Mouse (Mus musculus) embryonic facial prominence, embryonic 12.5 days (tissue): Measurements from ENCODE around the gene Olfr18. TPM values are rescaled to one million over a fixed set of nuclear protein-coding genes. Genes with fewer than 3 reads are reported as not detected.
"Not testable (repeated sequence)": the region's sequence is repeated elsewhere in the genome, so short reads cannot be mapped to it uniquely, and the experiment has no call there.

Experiments used
- ATAC-seq: fragments of 200-750 bp; cut with Nextera tagmentation; 2 replicates; pipeline ENCODE4 v1.8.0; 2017; ENCODE audit not compliant: insufficient number of reproducible peaks, insufficient read depth, low FRiP score, low TSS enrichment
- H3K27ac ChIP-seq: fragments of 300-500 bp; sonication (generic); 2 replicates; pipeline ENCODE4 v1.5.1; 2016; ENCODE audit warnings: mild to moderate bottlenecking
- H3K27me3 ChIP-seq: fragments of 300-500 bp; sonication (generic); 2 replicates; pipeline ENCODE4 v1.6.1; 2016; ENCODE audit warnings: mild to moderate bottlenecking, moderate library complexity
- H3K36me3 ChIP-seq: fragments of 300-500 bp; sonication (generic); 2 replicates; pipeline ENCODE4 v1.6.1; 2016; ENCODE audit warnings: mild to moderate bottlenecking
- H3K4me1 ChIP-seq: fragments of 300-500 bp; sonication (generic); 2 replicates; pipeline ENCODE4 v1.6.1; 2016
- H3K4me2 ChIP-seq: fragments of 300-500 bp; sonication (generic); replicated peaks from 2 replicates; pipeline ENCODE4 v1.6.1; 2016; ENCODE audit warnings: mild to moderate bottlenecking, moderate library complexity
- H3K4me3 ChIP-seq: fragments of 300-500 bp; sonication (generic); 2 replicates; pipeline ENCODE4 v1.5.1; 2016; ENCODE audit warnings: mild to moderate bottlenecking
- H3K9ac ChIP-seq: fragments of 300-500 bp; sonication (generic); 2 replicates; pipeline ENCODE4 v1.6.1; 2016; ENCODE audit warnings: mild to moderate bottlenecking, moderate library complexity
- H3K9me3 ChIP-seq: fragments of 300-500 bp; sonication (generic); 2 replicates; pipeline ENCODE4 v1.6.1; 2016; ENCODE audit warnings: mild to moderate bottlenecking, moderate library complexity
- WGBS: fragments of 180-500 bp; shearing (Covaris S2); methylation state at CpG from one replicate; pipeline ENCODE4 v1.1.7; 2016; 5-methylcytosine and 5-hydroxymethylcytosine counted together
- polyA plus RNA-seq: library from polyadenylated mRNA; unstranded; fragments of >200 nt; fragmentation: Nextera tagmentation; extraction: Ambion mirVana; gene quantifications from 2 replicates; pipeline ENCODE4 v1.2.1, GENCODE M21; 2016

The Olfr18 gene
- polyA plus RNA-seq = not detected in 2 replicates

GRCm38 (mm10) chr9:20335994-20336393, at the start of gene Olfr18:
Gene Olfr18, minus strand, starts transcription at chr9:20336094.
- Histone ChIP-seq H3K27me3 (no peaks in the 10 kb centered on the region), H3K27ac (no peak within 1 kb of the TSS), H3K9ac (no peak within 1 kb of the TSS), H3K4me3 (no peak within 1 kb of the TSS), H3K4me1 (no peaks in the 10 kb centered on the region), H3K9me3 (no peaks in the 10 kb centered on the region), H3K36me3 (no peaks in the 10 kb centered on the region), H3K4me2 (no peak within 1 kb of the TSS)
- ATAC-seq = no peak

DNA sequence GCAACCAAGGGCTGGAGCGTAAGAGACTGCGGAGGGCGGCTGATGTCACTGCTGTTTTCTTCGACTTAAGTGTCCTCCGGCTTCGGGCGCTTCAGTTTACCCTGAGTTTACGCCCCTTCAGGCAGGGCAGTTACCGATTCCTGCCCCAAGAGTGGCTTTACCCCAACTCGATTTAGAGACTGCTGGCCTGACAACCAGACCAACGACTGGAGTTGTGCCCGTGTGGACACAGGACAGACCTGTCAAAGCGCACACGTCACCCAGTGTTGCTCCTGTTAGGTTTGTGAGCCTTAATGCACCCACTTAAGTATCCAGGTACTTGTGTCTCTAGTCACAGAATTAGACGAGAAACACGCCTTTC, 49.4 kb upstream of the Olfr18 start:
- Histone ChIP-seq H3K9ac (peak overlapping the region; percentile 69), H3K9me3 (no peaks in the 10 kb centered on the region), H3K4me1 (peaks cover 6% of the 10 kb centered on the region; the same call in 1 of the 2 replicates), H3K36me3 (no peaks in the 10 kb centered on the region), H3K27ac (0 out of 2 replicates have a peak overlapping the region, but pooled peaks have one; percentile 50), H3K4me3 (peak overlapping the region; percentile 58), H3K27me3 (no peaks in the 10 kb centered on the region), H3K4me2 (peak overlapping the region; percentile 71)
- 13% methylated on average over 16 of the region's 16 CpGs for WGBS
- ATAC-seq = peak; percentile 38; the same call in 1 of the 2 replicates

DNA sequence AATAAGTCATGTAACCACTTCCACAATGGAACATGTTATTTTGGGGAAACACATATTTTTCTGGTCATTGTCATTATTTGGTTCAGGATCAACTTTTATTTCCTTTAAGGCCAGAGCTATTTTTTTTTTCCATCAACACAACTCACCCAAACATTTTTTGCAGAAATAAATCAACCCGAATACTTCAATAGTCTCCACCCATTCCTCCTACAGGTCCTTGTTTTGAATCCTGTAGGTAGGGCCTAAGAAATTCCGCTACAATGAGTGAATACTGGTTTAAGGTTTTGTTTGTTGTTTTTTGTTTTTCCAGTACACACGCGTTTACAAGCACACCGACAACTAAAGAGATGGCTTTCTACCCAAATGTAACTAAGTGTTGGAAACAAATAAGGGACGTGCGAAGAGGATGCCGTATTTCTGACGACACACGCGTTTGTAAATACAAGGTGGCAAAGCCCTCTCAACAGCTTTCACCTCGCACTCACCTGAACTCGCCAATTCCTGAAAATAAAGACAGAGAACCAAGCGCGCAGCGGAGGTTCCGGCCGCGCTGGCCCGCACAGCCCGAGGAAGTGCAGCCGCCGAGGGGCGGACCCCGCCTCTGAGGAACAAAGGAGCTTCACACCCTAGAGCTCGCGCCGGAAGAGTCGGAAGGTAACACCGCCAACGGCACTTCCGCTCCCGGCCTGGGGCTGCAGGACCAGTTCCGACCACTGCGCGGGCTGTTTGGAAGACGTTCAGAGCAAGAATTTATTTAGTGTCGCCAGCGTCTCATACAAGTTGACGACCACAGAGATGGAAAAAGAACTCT, 48.8 kb upstream of the Olfr18 start, which contains the start of gene Zfp560:
TSS of gene Zfp560 (minus strand) at position 646 of the 811 bp plus-strand sequence.
- WGBS = 3% methylated on average over 40 of the region's 40 CpGs
- H3K27me3 ChIP-seq = no peaks in the 10 kb centered on the region

DNA sequence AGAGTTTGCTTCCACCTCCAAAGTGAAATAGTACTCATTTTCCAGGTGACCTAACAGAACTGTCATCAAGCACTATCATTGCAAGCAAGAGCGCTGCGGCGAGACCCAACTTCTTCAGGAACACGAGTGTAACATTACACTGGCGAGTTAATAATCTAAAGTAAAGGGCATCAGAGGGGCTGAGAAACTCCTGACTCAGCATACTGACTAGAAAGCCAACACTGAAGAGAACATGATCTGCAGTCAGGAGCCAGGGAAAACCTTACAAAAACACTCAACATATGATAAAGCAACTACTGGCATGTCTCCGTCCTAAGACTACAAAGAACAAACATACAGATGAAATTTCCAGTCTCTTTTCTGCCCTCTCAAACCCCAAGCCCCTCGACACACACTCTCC, 47.8 kb upstream of the Olfr18 start:
- ATAC-seq = no peak
- Histone ChIP-seq H3K9me3 (no peaks in the 10 kb centered on the region), H3K4me2 (peak overlapping the region; percentile 71), H3K9ac (no peak overlapping the region), H3K4me1 (peaks cover 6% of the 10 kb centered on the region; the same call in 1 of the 2 replicates), H3K36me3 (no peaks in the 10 kb centered on the region), H3K27me3 (no peaks in the 10 kb centered on the region), H3K4me3 (no peak overlapping the region), H3K27ac (no peak overlapping the region)
- 89% methylated on average over 7 of the region's 7 CpGs for WGBS

More for the DNA sequence above, 48.8 kb upstream of the Olfr18 start, which contains the start of gene Zfp560:
- peak within 1 kb of the TSS; percentile 71 for H3K4me2 ChIP-seq
- peak within 1 kb of the TSS; percentile 58 for H3K4me3 ChIP-seq
- peaks cover 6% of the 10 kb centered on the region; the same call in 1 of the 2 replicates for H3K4me1 ChIP-seq
- H3K27ac ChIP-seq = 0 out of 2 replicates have a peak within 1 kb of the TSS, but pooled peaks have one; percentile 50
- H3K9me3 ChIP-seq = no peaks in the 10 kb centered on the region
- H3K9ac ChIP-seq = peak within 1 kb of the TSS; percentile 69
- ATAC-seq = peak; percentile 99
- H3K36me3 ChIP-seq = no peaks in the 10 kb centered on the region

- H3K27me3 ChIP-seq = no peaks in the 10 kb centered on the region
- 0 out of 2 replicates have a peak, but pooled peaks cover 3% of the 10 kb centered on the region for H3K36me3 ChIP-seq
- no peak overlapping the region for H3K4me3 ChIP-seq
- H3K4me2 ChIP-seq = no peak overlapping the region
- H3K27ac ChIP-seq = no peak overlapping the region
- no peaks in the 10 kb centered on the region for H3K9me3 ChIP-seq
- H3K9ac ChIP-seq = no peak overlapping the region
- no peak for ATAC-seq
- WGBS = 95% methylated on average over 1 of the region's 1 CpGs
- no peaks in the 10 kb centered on the region for H3K4me1 ChIP-seq
Observed at GRCm38 (mm10) chr9:20374712-20375111, 38.8 kb upstream of the Olfr18 start.

DNA sequence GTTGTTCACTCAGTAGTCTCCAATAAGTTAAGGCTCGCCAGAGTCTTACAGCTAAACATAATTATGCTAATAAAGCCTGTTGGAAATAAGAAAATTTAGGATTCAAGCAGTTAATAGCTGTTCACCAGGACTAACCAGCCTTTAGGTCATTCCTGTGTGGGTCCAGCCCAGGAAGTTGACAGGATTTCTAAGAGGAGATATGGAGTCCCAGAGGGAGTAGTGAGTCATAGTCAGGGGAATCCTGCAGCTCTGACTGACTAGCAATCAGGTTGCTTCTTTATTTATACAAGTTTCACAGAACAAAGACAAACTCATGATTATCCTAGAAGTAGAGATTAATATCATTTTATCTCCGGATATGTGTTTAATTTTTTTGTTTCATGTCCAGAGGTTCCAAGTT, 31.4 kb upstream of the Olfr18 start:
- H3K9ac ChIP-seq = no peak overlapping the region
- 0 out of 2 replicates have a peak, but pooled peaks cover 6% of the 10 kb centered on the region for H3K9me3 ChIP-seq
- peaks cover 7% of the 10 kb centered on the region; the same call in 1 of the 2 replicates for H3K36me3 ChIP-seq
- no peaks in the 10 kb centered on the region for H3K4me1 ChIP-seq
- ATAC-seq = no peak
- 87% methylated on average over 2 of the region's 2 CpGs for WGBS
- no peaks in the 10 kb centered on the region for H3K27me3 ChIP-seq
- no peak overlapping the region for H3K4me2 ChIP-seq
- H3K4me3 ChIP-seq = no peak overlapping the region
- H3K27ac ChIP-seq = no peak overlapping the region

- Histone ChIP-seq H3K4me3 (no peak overlapping the region), H3K9ac (no peak overlapping the region), H3K4me2 (no peak overlapping the region), H3K4me1 (no peaks in the 10 kb centered on the region), H3K27me3 (no peaks in the 10 kb centered on the region), H3K9me3 (no peaks in the 10 kb centered on the region), H3K27ac (no peak overlapping the region), H3K36me3 (peaks cover 28% of the 10 kb centered on the region)
- 87% methylated on average over 4 of the region's 4 CpGs for WGBS
- no peak for ATAC-seq
Observed at GRCm38 (mm10) chr9:20348501-20348900, 12.6 kb upstream of the Olfr18 start.

- H3K4me3 ChIP-seq = no peak within 1 kb of the TSS
- 71% methylated on average over 1 of the region's 1 CpGs for WGBS
- ATAC-seq = no peak
Observed at GRCm38 (mm10) chr9:20298232-20298631, 37.7 kb downstream of the Olfr18 start, which contains the start of gene Olfr873. Gene Olfr873, plus strand, starts transcription at chr9:20298532.

GRCm38 (mm10) chr9:20295562-20295961, 40.3 kb downstream of the Olfr18 start:
- H3K4me2 ChIP-seq, H3K4me1 ChIP-seq, H3K27me3 ChIP-seq, H3K27ac ChIP-seq, H3K4me3 ChIP-seq, H3K36me3 ChIP-seq, ATAC-seq, H3K9me3 ChIP-seq, H3K9ac ChIP-seq: not testable (repeated sequence)
- WGBS = 81% methylated on average over 5 of the region's 5 CpGs

More at GRCm38 (mm10) chr9:20298232-20298631, 37.7 kb downstream of the Olfr18 start, which contains the start of gene Olfr873:
- Histone ChIP-seq H3K27ac (no peak within 1 kb of the TSS), H3K9me3 (no peaks in the 10 kb centered on the region), H3K4me1 (no peaks in the 10 kb centered on the region), H3K36me3 (no peaks in the 10 kb centered on the region), H3K4me2 (no peak within 1 kb of the TSS), H3K9ac (no peak within 1 kb of the TSS), H3K27me3 (no peaks in the 10 kb centered on the region)

GRCm38 (mm10) chr9:20282051-20282450, 53.8 kb downstream of the Olfr18 start, which contains the start of gene Olfr39:
Gene Olfr39, plus strand, starts transcription at chr9:20282351.
- no peak within 1 kb of the TSS for H3K9ac ChIP-seq
- no peaks in the 10 kb centered on the region for H3K36me3 ChIP-seq
- H3K27me3 ChIP-seq = no peaks in the 10 kb centered on the region
- no peaks in the 10 kb centered on the region for H3K4me1 ChIP-seq
- WGBS = 86% methylated on average over 1 of the region's 1 CpGs
- no peak within 1 kb of the TSS for H3K27ac ChIP-seq
- H3K4me2 ChIP-seq = no peak within 1 kb of the TSS
- no peak within 1 kb of the TSS for H3K4me3 ChIP-seq
- no peak for ATAC-seq
- H3K9me3 ChIP-seq = no peaks in the 10 kb centered on the region
